Mouse (Mus musculus) lung, adult 2 months (tissue): ENCODE data around the gene Ripk4.

Source experiments
- CTCF ChIP-seq: fragments of 200-500 bp; IDR thresholded peaks from 2 replicates; pipeline ENCODE4 v1.5.1; 2011; ENCODE audit warnings: mild to moderate bottlenecking, low read length, control low read depth; ENCODE audit not compliant: insufficient read depth
- POLR2A ChIP-seq: fragments of 200-500 bp; IDR thresholded peaks from 2 replicates; pipeline ENCODE4 v1.6.1; 2011; ENCODE audit warnings: low read depth, mild to moderate bottlenecking, control low read depth, low read length, borderline replicate concordance; ENCODE audit errors: extremely low read depth

DNA sequence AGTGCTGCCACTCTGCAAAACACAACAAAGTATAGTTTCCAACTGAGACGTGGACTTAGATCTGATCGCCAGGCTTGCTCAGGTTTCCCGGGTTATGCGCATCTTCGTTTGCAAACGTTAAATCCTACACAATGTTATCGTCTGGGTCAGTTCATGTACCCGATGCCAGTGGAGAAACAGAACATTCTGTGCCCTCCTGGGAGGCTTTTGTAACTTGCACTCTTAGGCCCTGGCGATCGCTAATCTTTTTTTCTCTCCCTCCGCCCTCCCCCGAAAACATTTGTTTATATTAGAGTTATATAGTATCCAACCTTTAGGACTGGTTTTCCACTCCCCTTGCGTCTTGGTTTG is 378 bp upstream of the Ripk4 start:
- TF ChIP-seq CTCF (no peak), POLR2A (no peak)
